Mouse (Mus musculus) WW6 (cell line): ENCODE data around the gene 1700001O22Rik.

Experiments
- DNase-seq: peaks from one replicate; pipeline ENCODE4 v3.0.0-alpha.2; 2013; ENCODE audit warnings: low read depth, low spot score

The 1700001O22Rik gene

DNA sequence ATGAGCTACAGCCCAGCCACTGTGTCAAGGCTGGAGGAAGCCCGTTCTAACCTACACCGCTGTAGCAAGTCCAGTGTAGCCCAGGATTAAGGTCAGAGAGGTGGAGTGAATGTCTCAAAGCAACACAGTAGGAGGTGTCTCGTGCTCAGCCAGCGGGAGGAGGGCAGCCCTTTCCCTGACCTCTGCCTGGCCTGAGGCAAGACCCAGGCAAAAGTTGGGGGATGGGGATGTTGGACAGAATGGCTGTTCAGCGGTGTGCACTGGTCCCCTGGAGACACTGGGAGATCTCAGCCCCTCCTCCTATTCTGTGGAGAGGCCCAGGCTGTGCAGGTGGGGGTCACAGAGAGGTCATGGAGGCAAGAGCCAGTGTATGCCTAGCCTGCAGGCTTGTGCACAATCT is 24.2 kb downstream of the 1700001O22Rik start:
- peak; percentile 96 for DNase-seq

DNA sequence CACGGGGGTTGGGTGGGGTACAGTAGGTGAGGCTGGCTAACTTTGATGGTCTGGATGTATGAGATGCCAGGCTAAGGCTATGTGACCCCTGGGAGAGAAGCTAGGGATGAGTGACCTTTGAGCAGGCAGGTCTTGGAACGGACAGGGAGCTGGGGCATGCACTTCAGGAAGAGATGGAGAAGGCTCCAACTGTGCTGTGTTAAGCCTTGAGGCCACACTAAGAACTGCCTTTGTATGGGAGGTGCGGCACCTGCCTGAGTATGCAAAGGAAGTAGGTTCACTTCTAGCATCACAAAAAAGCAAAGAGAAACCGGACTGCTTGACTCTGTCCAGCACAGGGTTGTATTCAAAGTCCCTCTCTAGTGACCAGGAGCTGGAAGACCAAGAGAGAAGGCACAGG is 25.2 kb downstream of the 1700001O22Rik start:
- DNase-seq, result no peak

DNA sequence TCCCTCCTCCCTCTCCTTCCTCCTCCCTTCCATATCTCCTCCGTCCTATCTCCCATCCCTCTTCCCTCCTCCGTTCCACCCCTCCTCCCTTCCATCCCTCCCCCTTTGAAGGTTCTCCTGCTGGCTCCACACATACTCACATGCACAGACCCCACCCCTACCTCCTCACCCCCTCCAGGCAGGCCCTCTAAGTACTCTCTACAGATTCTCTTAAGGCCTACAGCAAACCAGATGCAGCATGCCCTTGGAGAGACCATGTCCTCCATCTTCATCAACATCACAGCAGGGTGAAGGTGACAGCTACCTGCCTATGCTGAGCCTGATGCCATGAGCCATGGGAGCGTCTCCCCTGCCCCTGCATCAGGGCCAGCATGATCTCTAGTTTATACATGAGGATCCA is 26.2 kb downstream of the 1700001O22Rik start:
- no peak for DNase-seq

- no peak for DNase-seq
Measured at GRCm38 (mm10) chr2:30775955-30776354, 27.5 kb downstream of the 1700001O22Rik start.

GRCm38 (mm10) chr2:30773313-30774005 is 30.0 kb downstream of the 1700001O22Rik start:
- no peak for DNase-seq

- DNase-seq, result no peak
Measured at GRCm38 (mm10) chr2:30772581-30773312, 30.7 kb downstream of the 1700001O22Rik start.

DNA sequence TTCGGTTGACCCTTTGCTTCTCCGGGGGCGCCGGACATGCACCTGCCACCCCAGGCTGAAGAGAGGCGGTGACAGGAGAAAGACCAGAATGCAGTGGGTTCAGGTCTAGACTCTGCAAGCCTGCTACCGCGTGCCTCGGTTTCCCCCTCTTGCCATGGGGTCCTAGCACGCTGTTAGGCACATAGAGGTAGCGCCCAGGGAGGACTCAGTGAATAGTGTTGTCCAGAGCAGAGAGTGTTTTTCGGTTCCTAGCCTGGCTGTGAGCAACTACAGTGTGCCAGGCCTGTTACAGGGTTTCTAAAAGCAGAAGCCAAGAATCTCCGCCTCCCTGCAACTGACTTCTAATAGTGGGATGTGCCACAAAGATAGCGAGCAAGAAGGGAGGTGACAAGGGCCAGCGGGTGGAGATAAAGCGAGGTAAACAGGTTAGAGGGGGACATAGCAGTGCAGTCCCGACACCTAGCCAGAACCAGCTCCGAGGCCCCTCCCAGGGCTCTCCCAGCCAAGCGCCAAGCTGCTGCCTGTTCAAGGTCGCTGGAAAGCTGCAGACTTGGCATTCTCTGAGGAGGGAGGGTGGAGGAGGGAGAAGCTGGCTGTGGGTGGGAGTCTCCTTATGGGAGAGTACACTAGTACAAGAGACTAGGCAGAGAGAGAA is 31.5 kb downstream of the 1700001O22Rik start:
- no peak for DNase-seq

GRCm38 (mm10) chr2:30771368-30771805 is 32.1 kb downstream of the 1700001O22Rik start:
- DNase-seq, result no peak

DNA sequence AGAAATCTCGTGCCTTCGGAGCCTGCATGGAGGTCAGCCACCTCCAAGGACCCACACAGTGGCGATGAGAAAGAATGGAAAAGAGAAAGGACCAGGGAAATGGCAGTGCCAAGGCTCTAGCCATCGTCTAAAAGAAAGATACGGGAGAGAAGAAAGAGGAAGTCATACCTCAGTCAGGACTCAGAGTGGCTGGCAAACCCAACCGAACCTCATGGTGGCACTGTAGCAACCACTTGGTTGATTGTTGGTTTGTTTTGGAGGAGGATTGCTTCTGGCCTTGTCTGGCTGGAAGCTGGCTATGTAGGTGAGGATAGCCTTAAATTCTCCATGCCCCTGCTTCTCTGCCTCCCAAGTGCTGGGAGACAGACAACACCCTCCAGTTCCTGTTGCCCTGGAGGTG is 34.3 kb downstream of the 1700001O22Rik start:
- DNase-seq, result no peak

DNA sequence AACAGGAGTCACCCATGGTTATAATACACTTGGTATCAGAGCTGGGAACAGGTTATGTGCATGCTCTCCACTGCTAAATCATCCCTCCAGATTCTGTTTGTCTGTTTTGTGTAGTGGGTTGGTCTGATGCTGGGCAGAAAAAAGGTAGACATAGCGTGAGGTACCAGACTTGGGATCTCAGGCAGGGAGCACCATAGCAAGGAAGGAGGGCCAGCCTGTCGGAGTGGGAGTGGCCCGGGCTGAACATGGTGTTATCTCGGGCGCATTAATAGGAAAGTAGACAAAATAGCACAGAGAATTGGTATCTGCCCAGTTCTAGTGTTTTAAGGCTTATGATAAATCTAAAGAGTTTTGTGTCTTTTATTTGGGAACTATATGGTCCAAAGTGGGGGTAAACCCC is 34.9 kb downstream of the 1700001O22Rik start:
- DNase-seq, result no peak

- no peak for DNase-seq
Measured at GRCm38 (mm10) chr2:30767626-30768240, 35.7 kb downstream of the 1700001O22Rik start.

GRCm38 (mm10) chr2:30766446-30766845 is 37.0 kb downstream of the 1700001O22Rik start:
- DNase-seq, result no peak

DNA sequence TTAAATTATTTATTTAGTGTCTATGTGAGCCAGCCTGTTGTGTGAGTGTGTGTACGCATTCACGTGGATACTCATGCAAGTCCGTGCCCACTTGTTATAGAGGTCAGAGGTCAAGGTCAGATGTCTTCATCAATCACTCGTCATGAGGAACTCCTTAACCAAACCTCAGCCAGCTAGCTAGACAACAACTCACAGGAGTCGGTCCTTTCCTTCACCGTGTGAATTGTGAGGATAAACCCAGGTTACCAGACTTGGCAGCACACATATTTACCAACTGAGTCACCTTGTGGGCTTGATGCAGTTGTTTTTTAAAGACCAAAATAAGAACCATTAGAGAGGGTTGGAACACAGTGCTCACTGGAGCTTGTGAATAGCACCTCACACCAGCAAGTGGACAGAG is 42.8 kb downstream of the 1700001O22Rik start:
- no peak for DNase-seq

DNA sequence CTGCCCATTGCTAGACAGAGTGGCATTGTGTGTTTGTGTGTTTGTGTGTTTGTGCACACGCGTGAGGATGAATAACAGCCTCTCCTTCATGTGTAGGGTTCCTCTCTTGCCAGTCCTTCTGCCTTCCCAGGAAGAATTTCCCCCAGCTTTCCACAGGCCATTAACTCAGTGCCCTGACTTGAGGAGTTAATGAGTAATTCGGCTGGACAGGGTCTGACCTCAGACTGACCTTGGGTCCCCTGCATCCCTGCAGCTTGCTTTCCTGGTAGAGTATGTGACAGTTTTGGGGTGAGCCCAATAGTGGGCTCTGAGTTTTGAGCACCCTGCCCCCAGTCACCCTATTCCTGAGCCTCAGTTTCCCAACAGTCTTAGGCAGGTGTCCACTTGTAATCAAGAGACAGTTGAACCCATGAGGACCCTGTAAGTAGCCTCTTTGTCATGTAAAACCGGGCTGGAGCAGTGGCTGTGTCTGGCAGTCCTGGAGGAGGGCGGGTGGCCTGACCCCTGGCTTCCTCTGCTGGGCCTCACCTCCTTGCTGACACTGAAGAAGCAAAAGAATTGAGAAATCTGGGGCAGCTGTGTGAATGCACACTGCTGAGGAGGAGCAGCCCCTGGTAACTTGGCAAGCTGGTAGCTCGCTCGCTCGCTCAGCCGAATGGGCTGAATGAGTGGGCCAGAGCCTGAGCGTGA is 43.5 kb downstream of the 1700001O22Rik start:
- no peak for DNase-seq

DNA sequence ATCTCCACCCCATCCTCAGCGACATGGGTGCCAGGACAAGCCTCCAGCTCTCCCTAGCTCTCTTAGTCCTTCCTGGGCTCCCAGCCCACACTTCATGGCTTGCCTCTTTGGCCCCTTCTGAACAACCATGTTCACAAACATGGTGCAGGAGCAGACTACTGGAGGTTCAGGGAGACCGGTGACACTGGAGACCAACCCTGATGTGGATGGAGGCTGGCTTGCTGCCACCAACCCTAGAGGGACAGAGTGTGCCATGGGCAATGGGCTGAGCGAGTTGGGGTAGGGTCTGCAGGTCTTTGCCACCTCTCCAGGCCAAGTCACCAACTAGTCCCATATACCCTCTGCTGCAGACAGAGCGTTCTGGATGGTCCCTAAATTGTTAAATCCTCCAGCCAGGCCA is 44.0 kb downstream of the 1700001O22Rik start:
- DNase-seq, result no peak

DNA sequence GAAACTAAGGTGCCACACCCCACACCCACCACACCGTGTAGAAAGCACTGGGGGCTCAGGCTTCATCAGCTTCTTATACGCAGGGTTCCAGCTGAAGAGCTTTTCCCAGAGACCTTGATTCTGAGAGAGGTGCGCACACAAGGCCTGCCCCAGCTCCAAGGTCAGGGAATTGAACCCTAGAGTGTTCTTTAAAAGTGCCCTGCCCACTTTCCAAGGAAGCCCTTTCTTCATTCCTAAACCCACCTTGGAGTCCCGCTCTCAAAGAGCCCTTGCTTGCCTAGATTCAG is 44.4 kb downstream of the 1700001O22Rik start:
- DNase-seq, result no peak

- peak; percentile 89 for DNase-seq
Measured at GRCm38 (mm10) chr2:30758341-30759087, 44.9 kb downstream of the 1700001O22Rik start.

GRCm38 (mm10) chr2:30756962-30757715 is 46.3 kb downstream of the 1700001O22Rik start:
- no peak for DNase-seq

- no peak for DNase-seq
Measured at GRCm38 (mm10) chr2:30755985-30756765, 47.3 kb downstream of the 1700001O22Rik start.

DNA sequence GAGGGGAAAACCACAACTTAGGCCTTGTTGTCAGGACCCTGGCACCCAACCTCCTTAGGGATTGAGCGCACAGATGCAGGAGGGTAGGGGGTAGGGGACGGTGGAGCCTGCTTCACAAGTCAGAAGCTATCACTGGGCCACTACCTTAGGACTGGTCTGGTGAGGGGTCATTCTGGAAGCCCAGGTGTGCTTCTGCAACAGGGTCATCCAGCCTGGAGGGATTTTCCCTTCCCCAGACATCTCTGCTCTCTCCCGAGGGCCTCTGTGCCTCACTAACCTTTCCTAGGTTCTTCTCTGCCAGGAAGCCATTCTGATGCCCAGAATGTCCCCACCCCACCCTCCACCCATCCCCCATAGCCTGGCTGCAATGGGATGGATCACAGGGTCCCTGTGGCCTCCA is 48.6 kb downstream of the 1700001O22Rik start:
- no peak for DNase-seq
